Mouse (Mus musculus) monocyte, adult 2 months (primary cell): ENCODE results near the gene Coil.

Source experiments
- DNase-seq, 2 experiments: peaks; one replicate each; pipeline ENCODE4 v3.0.0; 2022; ENCODE audit warnings: low spot score in 2 of 2, low read depth in 1 of 2

The Coil gene

GRCm38 (mm10) chr11:88970202-88970732 is at the start of gene Coil:
TSS of gene Coil (plus strand) at chr11:88970252.
- DNase-seq: peak in 1 of 2 experiments; percentile 21

GRCm38 (mm10) chr11:88926566-88926965 is 43.5 kb upstream of the Coil start:
- no peak for DNase-seq

GRCm38 (mm10) chr11:88931692-88932530 is 38.1 kb upstream of the Coil start:
- no peak for DNase-seq

- no peak for DNase-seq
These were observed 37.0 kb upstream of the Coil start for GRCm38 (mm10) chr11:88933030-88933429.

- no peak for DNase-seq
These were observed 35.7 kb upstream of the Coil start for GRCm38 (mm10) chr11:88934089-88935000.

GRCm38 (mm10) chr11:88937886-88938285 is 32.2 kb upstream of the Coil start:
- DNase-seq: no peak

- DNase-seq: no peak
These were observed 31.3 kb upstream of the Coil start for GRCm38 (mm10) chr11:88938770-88939169.

- DNase-seq: no peak
These were observed 30.4 kb upstream of the Coil start for GRCm38 (mm10) chr11:88939634-88940033.

- no peak for DNase-seq
These were observed 28.6 kb upstream of the Coil start for GRCm38 (mm10) chr11:88941489-88941888.

GRCm38 (mm10) chr11:88945971-88946585 is 24.0 kb upstream of the Coil start:
- no peak for DNase-seq

- no peak for DNase-seq
These were observed 21.2 kb upstream of the Coil start for GRCm38 (mm10) chr11:88948896-88949295.

- DNase-seq: peak; percentile 14 to 19
These were observed 20.0 kb upstream of the Coil start for GRCm38 (mm10) chr11:88949802-88950639.

GRCm38 (mm10) chr11:88950640-88951250 is 19.3 kb upstream of the Coil start:
- no peak for DNase-seq

GRCm38 (mm10) chr11:88951576-88951975 is 18.5 kb upstream of the Coil start:
- no peak for DNase-seq

- no peak for DNase-seq
These were observed 17.9 kb upstream of the Coil start for GRCm38 (mm10) chr11:88952117-88952516.

GRCm38 (mm10) chr11:88953582-88953981 is 16.5 kb upstream of the Coil start:
- no peak for DNase-seq

GRCm38 (mm10) chr11:88954803-88955202 is 15.2 kb upstream of the Coil start:
- peak in 1 of 2 experiments; percentile 52 for DNase-seq

GRCm38 (mm10) chr11:88955217-88955969 is 14.7 kb upstream of the Coil start, which contains the start of gene Scpep1:
TSS of gene Scpep1 (minus strand) at chr11:88955465.
- DNase-seq: peak; percentile 96 to 98

- DNase-seq: no peak
These were observed 11.2 kb upstream of the Coil start for GRCm38 (mm10) chr11:88958851-88959250.
